Mouse (Mus musculus): ENCODE results near the gene Setx.
"Not testable (repeated sequence)": the region's sequence is repeated elsewhere in the genome, so short reads cannot be mapped to it uniquely, and the experiment has no call there.

Gene Setx

GRCm38 (mm10) chr2:29123907-29124569, at the start of gene Setx:
Gene Setx (plus strand): TSS chr2:29124181.
- DNase-seq (ENCODE audit: low spot score) = no peak

- no peak for DNase-seq (ENCODE audit: low spot score)
These were observed 49.3 kb upstream of the Setx start for GRCm38 (mm10) chr2:29074676-29075075.

- DNase-seq (ENCODE audit: low spot score) = no peak
These were observed 48.5 kb upstream of the Setx start for GRCm38 (mm10) chr2:29075331-29076070.

- no peak for DNase-seq (ENCODE audit: low spot score)
These were observed 47.8 kb upstream of the Setx start for GRCm38 (mm10) chr2:29076226-29076625.

- no peak for DNase-seq (ENCODE audit: low spot score)
These were observed 42.0 kb upstream of the Setx start for GRCm38 (mm10) chr2:29081965-29082364.

- DNase-seq (ENCODE audit: low spot score) = no peak
These were observed 38.0 kb upstream of the Setx start for GRCm38 (mm10) chr2:29086026-29086425.

GRCm38 (mm10) chr2:29089276-29089675, 34.7 kb upstream of the Setx start:
- not testable (repeated sequence) for DNase-seq (ENCODE audit: low spot score)

GRCm38 (mm10) chr2:29095674-29096073, 28.3 kb upstream of the Setx start:
- no peak for DNase-seq (ENCODE audit: low spot score)

- no peak for DNase-seq (ENCODE audit: low spot score)
These were observed 27.2 kb upstream of the Setx start for GRCm38 (mm10) chr2:29096751-29097150.

- no peak for DNase-seq (ENCODE audit: low spot score)
These were observed 26.5 kb upstream of the Setx start for GRCm38 (mm10) chr2:29097465-29097864.

GRCm38 (mm10) chr2:29097955-29098354, 26.0 kb upstream of the Setx start:
- not testable (repeated sequence) for DNase-seq (ENCODE audit: low spot score)

- no peak for DNase-seq (ENCODE audit: low spot score)
These were observed 25.2 kb upstream of the Setx start for GRCm38 (mm10) chr2:29098786-29099185.

GRCm38 (mm10) chr2:29099646-29100045, 24.3 kb upstream of the Setx start:
- DNase-seq (ENCODE audit: low spot score) = no peak

GRCm38 (mm10) chr2:29100822-29101534, 23.0 kb upstream of the Setx start:
- no peak for DNase-seq (ENCODE audit: low spot score)

GRCm38 (mm10) chr2:29102416-29103377, 21.3 kb upstream of the Setx start:
- DNase-seq (ENCODE audit: low spot score) = not testable (repeated sequence)

GRCm38 (mm10) chr2:29120969-29121368, 3.0 kb upstream of the Setx start:
- DNase-seq (ENCODE audit: low spot score) = no peak

- no peak for DNase-seq (ENCODE audit: low spot score)
These were observed 1.5 kb upstream of the Setx start for GRCm38 (mm10) chr2:29122446-29122845.

GRCm38 (mm10) chr2:29124571-29124935, 572 bp downstream of the Setx start:
- no peak for DNase-seq (ENCODE audit: low spot score)

GRCm38 (mm10) chr2:29124936-29125701, 1.1 kb downstream of the Setx start:
- DNase-seq (ENCODE audit: low spot score) = peak; percentile 100

- no peak for DNase-seq (ENCODE audit: low spot score)
These were observed 6.3 kb downstream of the Setx start for GRCm38 (mm10) chr2:29130118-29130899.
